Mouse (Mus musculus): ENCODE results near the gene Hk1. TPM values are rescaled to one million over a fixed set of nuclear protein-coding genes. Genes with fewer than 3 reads are reported as not detected.
"Not testable (repeated sequence)": the region's sequence is repeated elsewhere in the genome, so short reads cannot be mapped to it uniquely, and the experiment has no call there.

Gene Hk1
- polyA plus RNA-seq, 1 experiment from 2014 or later, result 67.5 TPM

GRCm38 (mm10) chr10:62326818-62327571 is 52.7 kb downstream of the Hk1 start:
- no peak overlapping the region for H3K4me2 ChIP-seq (replicated peaks; ENCODE audit: low read depth, low read length)
- H3K4me3 ChIP-seq (ENCODE audit: low read length), result no peak overlapping the region
- 75% methylated on average over 8 of the region's 8 CpGs for WGBS
- H3K9ac ChIP-seq (replicated peaks; ENCODE audit: low read length), result no peak overlapping the region
- no peak for ATAC-seq (ENCODE audit: low FRiP score, low TSS enrichment)
- peaks cover 21% of the 10 kb centered on the region for H3K4me1 ChIP-seq (ENCODE audit: insufficient read depth, low read length)
- H3K27me3 ChIP-seq (ENCODE audit: insufficient read depth, low read length), result no peaks in the 10 kb centered on the region
- no peaks in the 10 kb centered on the region for H3K36me3 ChIP-seq (ENCODE audit: insufficient read depth, low read length)
- H3K9me3 ChIP-seq (ENCODE audit: low read length), result no peaks in the 10 kb centered on the region
- no peak overlapping the region for H3K27ac ChIP-seq (ENCODE audit: low read length)

GRCm38 (mm10) chr10:62326002-62326401 is 53.7 kb downstream of the Hk1 start:
- no peak overlapping the region for H3K27ac ChIP-seq (ENCODE audit: low read length)
- no peak for ATAC-seq (ENCODE audit: low FRiP score, low TSS enrichment)
- WGBS, result 96% methylated on average over 8 of the region's 8 CpGs
- H3K4me3 ChIP-seq (ENCODE audit: low read length), result no peak overlapping the region
- H3K9ac ChIP-seq (replicated peaks; ENCODE audit: low read length), result no peak overlapping the region
- H3K4me2 ChIP-seq (replicated peaks; ENCODE audit: low read depth, low read length), result no peak overlapping the region
- H3K4me1 ChIP-seq (ENCODE audit: insufficient read depth, low read length), result peaks cover 21% of the 10 kb centered on the region
- H3K9me3 ChIP-seq (ENCODE audit: low read length), result no peaks in the 10 kb centered on the region
- H3K36me3 ChIP-seq (ENCODE audit: insufficient read depth, low read length), result no peaks in the 10 kb centered on the region
- no peaks in the 10 kb centered on the region for H3K27me3 ChIP-seq (ENCODE audit: insufficient read depth, low read length)

- not testable (repeated sequence) for H3K4me2 ChIP-seq (replicated peaks; ENCODE audit: low read depth, low read length); H3K4me3 ChIP-seq (ENCODE audit: low read length); H3K9ac ChIP-seq (replicated peaks; ENCODE audit: low read length); H3K27ac ChIP-seq (ENCODE audit: low read length); ATAC-seq (ENCODE audit: low FRiP score, low TSS enrichment); H3K27me3 ChIP-seq (ENCODE audit: insufficient read depth, low read length); H3K36me3 ChIP-seq (ENCODE audit: insufficient read depth, low read length); H3K4me1 ChIP-seq (ENCODE audit: insufficient read depth, low read length); H3K9me3 ChIP-seq (ENCODE audit: low read length)
- 93% methylated on average over 8 of the region's 8 CpGs for WGBS
These were observed 56.9 kb downstream of the Hk1 start for GRCm38 (mm10) chr10:62322821-62323220.

- Histone ChIP-seq H3K9me3 (ENCODE audit: low read length) (no peaks in the 10 kb centered on the region), H3K9ac (replicated peaks; ENCODE audit: low read length) (no peak overlapping the region), H3K36me3 (ENCODE audit: insufficient read depth, low read length) (no peaks in the 10 kb centered on the region), H3K27me3 (ENCODE audit: insufficient read depth, low read length) (no peaks in the 10 kb centered on the region), H3K27ac (ENCODE audit: low read length) (no peak overlapping the region), H3K4me3 (ENCODE audit: low read length) (no peak overlapping the region), H3K4me2 (replicated peaks; ENCODE audit: low read depth, low read length) (no peak overlapping the region), H3K4me1 (ENCODE audit: insufficient read depth, low read length) (peaks cover 12% of the 10 kb centered on the region)
- WGBS, result 75% methylated on average over 9 of the region's 9 CpGs
- ATAC-seq (ENCODE audit: low FRiP score, low TSS enrichment), result no peak
These were observed 58.3 kb downstream of the Hk1 start for GRCm38 (mm10) chr10:62321457-62321856.

- ATAC-seq (ENCODE audit: low FRiP score, low TSS enrichment), result no peak
- Histone ChIP-seq H3K9ac (replicated peaks; ENCODE audit: low read length) (no peak overlapping the region), H3K36me3 (ENCODE audit: insufficient read depth, low read length) (no peaks in the 10 kb centered on the region), H3K27ac (ENCODE audit: low read length) (no peak overlapping the region), H3K4me1 (ENCODE audit: insufficient read depth, low read length) (peaks cover 16% of the 10 kb centered on the region), H3K27me3 (ENCODE audit: insufficient read depth, low read length) (no peaks in the 10 kb centered on the region), H3K4me2 (replicated peaks; ENCODE audit: low read depth, low read length) (no peak overlapping the region), H3K9me3 (ENCODE audit: low read length) (no peaks in the 10 kb centered on the region), H3K4me3 (ENCODE audit: low read length) (no peak overlapping the region)
- 89% methylated on average over 9 of the region's 9 CpGs for WGBS
These were observed 59.2 kb downstream of the Hk1 start for GRCm38 (mm10) chr10:62320402-62320978.

GRCm38 (mm10) chr10:62319154-62319553 is 60.6 kb downstream of the Hk1 start:
- no peaks in the 10 kb centered on the region for H3K27me3 ChIP-seq (ENCODE audit: insufficient read depth, low read length)
- no peaks in the 10 kb centered on the region for H3K9me3 ChIP-seq (ENCODE audit: low read length)
- H3K36me3 ChIP-seq (ENCODE audit: insufficient read depth, low read length), result no peaks in the 10 kb centered on the region
- 70% methylated on average over 7 of the region's 7 CpGs for WGBS
- no peak for ATAC-seq (ENCODE audit: low FRiP score, low TSS enrichment)
- no peak overlapping the region for H3K4me3 ChIP-seq (ENCODE audit: low read length)
- H3K4me2 ChIP-seq (replicated peaks; ENCODE audit: low read depth, low read length), result no peak overlapping the region
- H3K9ac ChIP-seq (replicated peaks; ENCODE audit: low read length), result no peak overlapping the region
- H3K27ac ChIP-seq (ENCODE audit: low read length), result no peak overlapping the region
- H3K4me1 ChIP-seq (ENCODE audit: insufficient read depth, low read length), result peaks cover 22% of the 10 kb centered on the region

GRCm38 (mm10) chr10:62316467-62316866 is 63.2 kb downstream of the Hk1 start:
- H3K36me3 ChIP-seq (ENCODE audit: insufficient read depth, low read length), result no peaks in the 10 kb centered on the region
- no peak overlapping the region for H3K9ac ChIP-seq (replicated peaks; ENCODE audit: low read length)
- H3K4me2 ChIP-seq (replicated peaks; ENCODE audit: low read depth, low read length), result no peak overlapping the region
- no peak for ATAC-seq (ENCODE audit: low FRiP score, low TSS enrichment)
- no peak overlapping the region for H3K27ac ChIP-seq (ENCODE audit: low read length)
- WGBS, result 54% methylated on average over 8 of the region's 8 CpGs
- no peaks in the 10 kb centered on the region for H3K27me3 ChIP-seq (ENCODE audit: insufficient read depth, low read length)
- H3K4me1 ChIP-seq (ENCODE audit: insufficient read depth, low read length), result peaks cover 34% of the 10 kb centered on the region
- no peak overlapping the region for H3K4me3 ChIP-seq (ENCODE audit: low read length)
- no peaks in the 10 kb centered on the region for H3K9me3 ChIP-seq (ENCODE audit: low read length)

- Histone ChIP-seq H3K4me2 (replicated peaks; ENCODE audit: low read depth, low read length) (no peak overlapping the region), H3K27me3 (ENCODE audit: insufficient read depth, low read length) (no peaks in the 10 kb centered on the region), H3K4me1 (ENCODE audit: insufficient read depth, low read length) (peaks cover 49% of the 10 kb centered on the region), H3K36me3 (ENCODE audit: insufficient read depth, low read length) (no peaks in the 10 kb centered on the region), H3K27ac (ENCODE audit: low read length) (peak overlapping the region; percentile 81), H3K4me3 (ENCODE audit: low read length) (no peak overlapping the region), H3K9me3 (ENCODE audit: low read length) (no peaks in the 10 kb centered on the region), H3K9ac (replicated peaks; ENCODE audit: low read length) (0 out of 2 replicates have a peak overlapping the region, but pooled peaks have one; percentile 5)
- WGBS, result 33% methylated on average over 15 of the region's 15 CpGs
- peak; percentile 56 for ATAC-seq (ENCODE audit: low FRiP score, low TSS enrichment)
These were observed 65.8 kb downstream of the Hk1 start for GRCm38 (mm10) chr10:62313885-62314424.

- no peak overlapping the region for H3K9ac ChIP-seq (replicated peaks; ENCODE audit: low read length)
- ATAC-seq (ENCODE audit: low FRiP score, low TSS enrichment), result peak; percentile 60; the same call in 1 of the 2 replicates
- no peaks in the 10 kb centered on the region for H3K27me3 ChIP-seq (ENCODE audit: insufficient read depth, low read length)
- 61% methylated on average over 10 of the region's 10 CpGs for WGBS
- peaks cover 51% of the 10 kb centered on the region for H3K4me1 ChIP-seq (ENCODE audit: insufficient read depth, low read length)
- H3K36me3 ChIP-seq (ENCODE audit: insufficient read depth, low read length), result no peaks in the 10 kb centered on the region
- H3K4me2 ChIP-seq (replicated peaks; ENCODE audit: low read depth, low read length), result no peak overlapping the region
- H3K4me3 ChIP-seq (ENCODE audit: low read length), result no peak overlapping the region
- H3K9me3 ChIP-seq (ENCODE audit: low read length), result no peaks in the 10 kb centered on the region
- peak overlapping the region; percentile 81; the same call in 1 of the 2 replicates for H3K27ac ChIP-seq (ENCODE audit: low read length)
These were observed 66.6 kb downstream of the Hk1 start for GRCm38 (mm10) chr10:62313140-62313539.

- peaks cover 8% of the 10 kb centered on the region; the same call in 1 of the 2 replicates for H3K36me3 ChIP-seq (ENCODE audit: insufficient read depth, low read length)
- no peak overlapping the region for H3K4me2 ChIP-seq (replicated peaks; ENCODE audit: low read depth, low read length)
- no peaks in the 10 kb centered on the region for H3K9me3 ChIP-seq (ENCODE audit: low read length)
- H3K27me3 ChIP-seq (ENCODE audit: insufficient read depth, low read length), result no peaks in the 10 kb centered on the region
- WGBS, result 17% methylated on average over 6 of the region's 6 CpGs
- no peak overlapping the region for H3K9ac ChIP-seq (replicated peaks; ENCODE audit: low read length)
- ATAC-seq (ENCODE audit: low FRiP score, low TSS enrichment), result no peak
- no peak overlapping the region for H3K4me3 ChIP-seq (ENCODE audit: low read length)
- peaks cover 39% of the 10 kb centered on the region for H3K4me1 ChIP-seq (ENCODE audit: insufficient read depth, low read length)
- H3K27ac ChIP-seq (ENCODE audit: low read length), result peak overlapping the region; percentile 65
These were observed 68.2 kb downstream of the Hk1 start for GRCm38 (mm10) chr10:62311464-62311863.
